Mouse (Mus musculus) CH12.LX (cell line): ENCODE measurements around the gene Ucn. TPM values are rescaled to one million over a fixed set of nuclear protein-coding genes. Genes with fewer than 3 reads are reported as not detected.

ENCODE experiments used
- DNase-seq: peaks from one replicate; pipeline ENCODE4 v3.0.0-alpha.2; 2013; ENCODE audit errors: extremely low read depth
- H3K27ac ChIP-seq: 2 replicates; pipeline ENCODE4 v1.5.1; 2012; ENCODE audit warnings: low read depth, mild to moderate bottlenecking, control low read depth, moderate library complexity; ENCODE audit not compliant: insufficient read depth
- H3K27me3 ChIP-seq: replicated peaks from 2 replicates; pipeline ENCODE3; 2012; ENCODE audit warnings: inconsistent platforms
- H3K36me3 ChIP-seq, 2 experiments: replicated peaks in 1 of 2; 2 replicates each; pipeline versions ENCODE3 to v1.6.1; 2012; ENCODE audit warnings: inconsistent platforms in 1 of 2, low read length in 1 of 2, mild to moderate bottlenecking in 1 of 2, mixed read lengths in 1 of 2, moderate library complexity in 1 of 2; ENCODE audit not compliant: control insufficient read depth in 1 of 2, insufficient read depth in 1 of 2
- H3K4me1 ChIP-seq, 2 experiments: 2 replicates each; pipeline ENCODE4 v1.6.1; 2012; ENCODE audit warnings: inconsistent platforms in 1 of 2, moderate library complexity in 1 of 2; ENCODE audit not compliant: insufficient read depth in 2 of 2, control insufficient read depth in 1 of 2
- H3K4me2 ChIP-seq: 2 replicates; pipeline ENCODE4 v1.6.1; 2012; ENCODE audit warnings: low read depth, mild to moderate bottlenecking, control low read depth; ENCODE audit not compliant: poor library complexity, insufficient read depth, severe bottlenecking
- H3K4me3 ChIP-seq, 3 experiments: fragments of 150-350 bp in 1 of 3; sonication (generic) in 1 of 3; replicated peaks in 1 of 3; 2 replicates each; pipeline versions ENCODE3 to v1.5.1; 2011 to 2012; ENCODE audit warnings: low read depth in 2 of 3, low read length in 2 of 3, mild to moderate bottlenecking in 2 of 3, moderate library complexity in 2 of 3, control low read depth in 1 of 3, improper control_type of control experiment in 1 of 3, inconsistent platforms in 1 of 3, mixed read lengths in 1 of 3; ENCODE audit not compliant: poor library complexity in 1 of 3
- H3K79me2 ChIP-seq: replicated peaks from 2 replicates; pipeline ENCODE4 v1.6.1; 2012; ENCODE audit warnings: mild to moderate bottlenecking, moderate library complexity; ENCODE audit not compliant: control insufficient read depth, poor library complexity, insufficient read depth, severe bottlenecking; ENCODE audit errors: extremely low read depth
- H3K9ac ChIP-seq: 2 replicates; pipeline ENCODE4 v1.6.1; 2012; ENCODE audit warnings: low read depth, mild to moderate bottlenecking, control low read depth, moderate library complexity; ENCODE audit not compliant: insufficient read depth
- H3K9me3 ChIP-seq: replicated peaks from 2 replicates; pipeline ENCODE3; 2012; ENCODE audit warnings: low read length, inconsistent platforms, mixed read lengths
- E2F4 ChIP-seq: IDR thresholded peaks from 2 replicates; pipeline ENCODE4 v1.6.1; 2011; ENCODE audit warnings: low read depth, low read length, improper control_type of control experiment; ENCODE audit not compliant: insufficient replicate concordance
- ELF1 ChIP-seq: IDR thresholded peaks from 2 replicates; pipeline ENCODE4 v1.6.1; 2014; ENCODE audit warnings: low read depth, mild to moderate bottlenecking, inconsistent platforms, low read length, improper control_type of control experiment
- EP300 ChIP-seq: IDR thresholded peaks from 2 replicates; pipeline ENCODE4 v1.6.1; 2011; ENCODE audit warnings: low read length, improper control_type of control experiment
- GABPA ChIP-seq: IDR thresholded peaks from 2 replicates; pipeline ENCODE4 v1.6.1; 2012; ENCODE audit warnings: low read depth, low read length, improper control_type of control experiment, inconsistent platforms; ENCODE audit not compliant: insufficient replicate concordance
- HCFC1 ChIP-seq: IDR thresholded peaks from 2 replicates; pipeline ENCODE4 v1.6.1; 2012; ENCODE audit warnings: low read depth, mild to moderate bottlenecking, inconsistent platforms, low read length, improper control_type of control experiment
- IRF4 ChIP-seq: IDR thresholded peaks from 2 replicates; pipeline ENCODE4 v1.6.1; 2014; ENCODE audit warnings: low read depth, mild to moderate bottlenecking, inconsistent platforms, low read length, improper control_type of control experiment
- JUN ChIP-seq: IDR thresholded peaks from 2 replicates; pipeline ENCODE4 v1.6.1; 2011; ENCODE audit warnings: low read depth, mild to moderate bottlenecking, low read length, improper control_type of control experiment, moderate library complexity; ENCODE audit not compliant: insufficient read depth
- JUND ChIP-seq: conservative IDR thresholded peaks from 2 replicates; pipeline ENCODE4 v1.6.1; 2011; ENCODE audit warnings: low read depth, low read length, improper control_type of control experiment
- MAFK ChIP-seq: IDR thresholded peaks from 2 replicates; pipeline ENCODE4 v1.6.1; 2011; ENCODE audit warnings: low read length, improper control_type of control experiment; ENCODE audit not compliant: insufficient replicate concordance
- MAX ChIP-seq: IDR thresholded peaks from 2 replicates; pipeline ENCODE4 v1.6.1; 2011; ENCODE audit warnings: low read length, improper control_type of control experiment
- MEF2A ChIP-seq: IDR thresholded peaks from 2 replicates; pipeline ENCODE4 v1.6.1; 2014; ENCODE audit warnings: low read depth, mild to moderate bottlenecking, inconsistent platforms, low read length, improper control_type of control experiment, borderline replicate concordance
- PAX5 ChIP-seq: IDR thresholded peaks from 2 replicates; pipeline ENCODE4 v1.6.1; 2012; ENCODE audit warnings: low read length, inconsistent platforms, mixed read lengths
- POLR2A ChIP-seq: IDR thresholded peaks from 2 replicates; pipeline ENCODE4 v1.6.1; 2011; ENCODE audit warnings: low read depth, mild to moderate bottlenecking, improper control_type of control experiment, low read length
- POLR2AphosphoS2 ChIP-seq: IDR thresholded peaks from 2 replicates; pipeline ENCODE4 v1.6.1; 2011; ENCODE audit warnings: low read depth, low read length, improper control_type of control experiment
- TBP ChIP-seq: conservative IDR thresholded peaks from 2 replicates; pipeline ENCODE4 v1.6.1; 2011; ENCODE audit warnings: low read depth, low read length, improper control_type of control experiment
- ZKSCAN1 ChIP-seq: IDR thresholded peaks from 2 replicates; pipeline ENCODE4 v1.6.1; 2012; ENCODE audit warnings: low read depth, inconsistent platforms, low read length, improper control_type of control experiment, borderline replicate concordance
- ZMIZ1 ChIP-seq: IDR thresholded peaks from 2 replicates; pipeline ENCODE4 v1.6.1; 2012; ENCODE audit warnings: low read depth, mild to moderate bottlenecking, inconsistent platforms, low read length, improper control_type of control experiment
- dilution Hi-C: fragments of 300-500 bp; cut with MboI; formaldehyde crosslinking; loops from 2 replicates; pipeline ENCODE4 v1.14.3; 2020; ENCODE audit warnings: low sequenced_read_pairs; ENCODE audit not compliant: extremely low pct_unique_long_range_greater_than_20kb, extremely low pct_ligation_motif_present
- in situ Hi-C: fragments of 300-500 bp; cut with MboI; formaldehyde crosslinking; loops from 3 replicates; pipeline ENCODE4 v1.14.3; 2019; ENCODE audit warnings: low sequenced_read_pairs, low pct_ligation_motif_present, low pct_unique_long_range_greater_than_20kb, mixed read lengths
- polyA plus RNA-seq: library from polyadenylated mRNA; unstranded; fragments of >175 nt; gene quantifications from 2 replicates; pipeline ENCODE4 v1.2.1, GENCODE M21; 2012; ENCODE audit warnings: low read depth; ENCODE audit not compliant: insufficient read length
- total RNA-seq, 2 experiments: library from RNA; depleted of rRNA; stranded (reverse); fragments of 300-350 nt in 1 of 2; fragments of >200 nt in 1 of 2; gene quantifications; 2 replicates each; pipeline ENCODE4 v1.2.3; 2012 to 2014

The Ucn gene
- not detected in 2 replicates for total RNA-seq (2012; rRNA removed)
- total RNA-seq (2014; rRNA removed), result not detected in 2 replicates
- not detected in 2 replicates for polyA plus RNA-seq

- H3K4me2 ChIP-seq, result no peak within 1 kb of the TSS
- no peak for TF ChIP-seq ELF1
- TF ChIP-seq EP300, result no peak
- no peak for TF ChIP-seq IRF4
- no peak for TF ChIP-seq PAX5
- no peak for TF ChIP-seq E2F4
- no peak for TF ChIP-seq TBP
- TF ChIP-seq ZKSCAN1, result no peak
- no peak for TF ChIP-seq POLR2A
- no peak for TF ChIP-seq MAX
- no peak for TF ChIP-seq MAFK
- no peak for TF ChIP-seq POLR2AphosphoS2
- no peak within 1 kb of the TSS for H3K9ac ChIP-seq
- H3K4me3 ChIP-seq, result no peak within 1 kb of the TSS
- no peaks in the 10 kb centered on the region for H3K79me2 ChIP-seq
- dilution Hi-C loops (no loop called here), in situ Hi-C loops (no loop called here)
- H3K36me3 ChIP-seq, result peaks cover 9 to 18% of the 10 kb centered on the region in 2 experiments
- no peak within 1 kb of the TSS for H3K27ac ChIP-seq
- no peaks in the 10 kb centered on the region for H3K9me3 ChIP-seq
- no peaks in the 10 kb centered on the region for H3K27me3 ChIP-seq
- no peak for DNase-seq
- no peaks in the 10 kb centered on the region for H3K4me1 ChIP-seq
These were observed at the start of gene Ucn for GRCm38 (mm10) chr5:31138241-31138967. Gene Ucn, minus strand, starts transcription at chr5:31138829.

GRCm38 (mm10) chr5:31183678-31184077 lies 45.0 kb upstream of the Ucn start:
- TF ChIP-seq JUN, result no peak
- TF ChIP-seq HCFC1, result no peak
- no peak for TF ChIP-seq ZMIZ1
- no peak for TF ChIP-seq MEF2A
- TF ChIP-seq JUND, result no peak
- no peak for TF ChIP-seq GABPA
- Histone ChIP-seq H3K27me3 (no peaks in the 10 kb centered on the region), H3K4me2 (no peak overlapping the region), H3K4me1 (peaks cover 0 to 11% of the 10 kb centered on the region in 2 experiments; a peak in 2 of 4 replicates), H3K9me3 (no peaks in the 10 kb centered on the region), H3K36me3 (peaks cover 17 to 24% of the 10 kb centered on the region in 2 experiments), H3K79me2 (peaks cover 10% of the 10 kb centered on the region), H3K27ac (no peak overlapping the region), H3K9ac (no peak overlapping the region), H3K4me3 (no peak overlapping the region)
- DNase-seq, result no peak
- dilution Hi-C loops, result no loop called here
- in situ Hi-C loops, result no loop called here
